Mouse (Mus musculus) CD8-positive naive resting alpha-beta T cell, adult 57 days (primary cell): ENCODE data around the gene Marcks. TPM values are rescaled to one million over a fixed set of nuclear protein-coding genes. Genes with fewer than 3 reads are reported as not detected.

Source experiments
- total RNA-seq: library from RNA; stranded (reverse); gene quantifications from one replicate; pipeline ENCODE4 v1.2.4, GENCODE M21; 2023

Gene Marcks
- 7.1 TPM for total RNA-seq

DNA sequence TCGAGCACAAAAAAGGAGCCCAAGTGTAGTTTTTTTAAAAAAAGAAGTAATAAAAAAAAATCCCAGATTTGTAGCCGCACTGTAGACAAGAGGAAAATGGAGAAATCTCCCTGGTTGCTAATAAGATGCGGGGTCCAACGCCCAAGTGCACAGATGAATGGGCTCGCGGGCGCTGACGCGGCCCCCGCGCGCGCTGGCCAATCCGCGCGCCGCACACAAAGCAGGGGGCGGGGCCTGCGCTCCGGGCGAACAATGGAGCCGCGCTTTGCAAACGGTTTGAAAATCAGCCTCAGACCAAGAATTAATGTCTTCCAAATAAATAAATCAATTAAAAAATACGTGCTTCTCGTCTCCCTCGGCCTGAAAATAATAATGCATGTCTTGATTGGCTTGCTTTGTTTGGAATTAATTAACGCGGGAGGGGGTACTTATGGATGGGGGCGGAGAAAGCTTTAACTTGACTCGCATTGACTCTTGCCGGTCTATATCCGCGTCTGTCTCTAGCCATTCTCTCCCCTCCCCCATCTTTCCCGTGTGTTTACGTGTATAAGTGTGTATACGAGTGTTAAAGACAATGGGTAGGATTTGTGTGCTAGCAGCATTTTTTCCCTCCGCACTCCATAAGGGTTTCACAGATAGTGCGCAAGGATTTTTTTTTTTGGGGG lies at the start of gene Marcks:
Gene Marcks, minus strand, starts transcription at position 143 of the 665 bp plus-strand sequence.

Other genes with a start within 250 kb of the Marcks start
- 58.9 TPM for gene Hdac2, start 164.4 kb downstream of the Marcks start, total RNA-seq